Mouse (Mus musculus) bone marrow macrophage, adult 2 months (primary cell): ENCODE data around the gene Mphosph9. TPM values are rescaled to one million over a fixed set of nuclear protein-coding genes. Genes with fewer than 3 reads are reported as not detected.

ENCODE experiments used
- H3K27ac ChIP-seq: 2 replicates; pipeline ENCODE4 v1.5.1; 2012; ENCODE audit warnings: low read depth, low read length; ENCODE audit not compliant: insufficient read depth
- H3K4me1 ChIP-seq: 2 replicates; pipeline ENCODE4 v1.6.1; 2012; ENCODE audit warnings: low read length; ENCODE audit not compliant: control insufficient read depth, insufficient read depth
- H3K4me3 ChIP-seq: 2 replicates; pipeline ENCODE4 v1.5.1; 2012; ENCODE audit warnings: mild to moderate bottlenecking, low read length, moderate library complexity; ENCODE audit not compliant: insufficient read depth
- CTCF ChIP-seq: IDR thresholded peaks from 2 replicates; pipeline ENCODE4 v1.5.1; 2012; ENCODE audit warnings: low read depth, mild to moderate bottlenecking, low read length, moderate library complexity
- POLR2A ChIP-seq: IDR thresholded peaks from 2 replicates; pipeline ENCODE4 v1.6.1; 2012; ENCODE audit warnings: mild to moderate bottlenecking, low read depth, low read length, borderline replicate concordance
- polyA plus RNA-seq: library from polyadenylated mRNA; stranded (reverse); fragments of >200 nt; gene quantifications from 2 replicates; pipeline ENCODE4 v1.2.4, GENCODE M21; 2012; ENCODE audit not compliant: missing spikeins, insufficient read depth, insufficient read length

The Mphosph9 gene
- polyA plus RNA-seq, 1 experiment = 7.2 TPM

GRCm38 (mm10) chr5:124270226-124270625 is 57.5 kb downstream of the Mphosph9 start:
- Histone ChIP-seq H3K27ac (no peak overlapping the region), H3K4me1 (no peaks in the 10 kb centered on the region)
- TF ChIP-seq POLR2A (no peak), CTCF (no peak)

GRCm38 (mm10) chr5:124269661-124270060 is 58.1 kb downstream of the Mphosph9 start:
- H3K4me1 ChIP-seq = no peaks in the 10 kb centered on the region
- no peak overlapping the region for H3K4me3 ChIP-seq
- TF ChIP-seq CTCF = no peak
- no peak for TF ChIP-seq POLR2A

More at GRCm38 (mm10) chr5:124270226-124270625, 57.5 kb downstream of the Mphosph9 start:
- no peak overlapping the region for H3K4me3 ChIP-seq

GRCm38 (mm10) chr5:124267652-124268051 is 60.1 kb downstream of the Mphosph9 start:
- TF ChIP-seq CTCF = no peak
- TF ChIP-seq POLR2A = no peak
- no peak overlapping the region for H3K27ac ChIP-seq
- no peak overlapping the region for H3K4me3 ChIP-seq
- no peaks in the 10 kb centered on the region for H3K4me1 ChIP-seq

More at GRCm38 (mm10) chr5:124269661-124270060, 58.1 kb downstream of the Mphosph9 start:
- no peak overlapping the region for H3K27ac ChIP-seq

- H3K27ac ChIP-seq = no peak overlapping the region
Measured at GRCm38 (mm10) chr5:124266821-124267220, 61.0 kb downstream of the Mphosph9 start.

DNA sequence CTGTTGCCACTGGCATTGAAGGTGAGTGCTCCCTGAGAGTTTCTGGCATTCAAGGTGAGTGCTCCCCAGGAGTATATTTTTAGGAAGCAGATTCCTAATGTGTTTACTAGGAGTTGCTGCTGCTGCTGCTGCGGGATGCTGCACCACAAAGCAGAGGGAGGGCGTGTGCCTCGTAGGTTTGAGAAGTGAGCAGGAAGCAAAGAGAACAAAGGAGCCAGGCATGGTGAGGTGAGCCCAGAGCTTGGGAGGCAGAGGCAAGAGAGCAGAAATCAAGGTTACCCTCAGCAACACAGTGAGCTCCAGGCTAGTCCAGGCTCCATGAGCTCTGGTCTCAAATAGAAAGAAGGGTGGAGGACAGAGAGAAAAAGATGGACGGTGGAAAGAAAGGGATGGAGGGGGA is 64.5 kb downstream of the Mphosph9 start:
- H3K4me1 ChIP-seq = peaks cover 10% of the 10 kb centered on the region

More at GRCm38 (mm10) chr5:124266821-124267220, 61.0 kb downstream of the Mphosph9 start:
- Histone ChIP-seq H3K4me1 (no peaks in the 10 kb centered on the region), H3K4me3 (no peak overlapping the region)
- TF ChIP-seq POLR2A (no peak), CTCF (no peak)

DNA sequence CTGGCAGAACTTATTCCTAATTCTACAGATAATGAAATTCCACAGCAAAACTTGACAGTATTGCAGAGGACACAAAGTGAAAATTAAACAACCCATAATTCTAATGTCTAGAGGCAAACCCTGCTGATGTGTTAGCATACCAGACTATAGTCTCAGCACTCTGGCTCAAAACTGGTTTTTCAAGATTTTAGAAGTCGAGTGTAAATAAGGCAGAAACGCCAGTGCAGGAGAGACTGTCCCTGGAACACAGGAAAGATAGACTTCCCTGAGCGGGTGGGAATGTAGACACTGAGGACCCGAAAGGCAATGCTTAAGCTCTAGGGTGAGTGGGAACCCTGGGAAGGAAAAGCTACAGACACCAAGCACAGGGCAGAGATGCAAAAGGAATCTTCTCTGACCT is 65.7 kb downstream of the Mphosph9 start:
- peaks cover 10% of the 10 kb centered on the region for H3K4me1 ChIP-seq
- no peak overlapping the region for H3K27ac ChIP-seq
- TF ChIP-seq CTCF (no peak), POLR2A (no peak)
- no peak overlapping the region for H3K4me3 ChIP-seq

More for the DNA sequence above, 64.5 kb downstream of the Mphosph9 start:
- H3K27ac ChIP-seq = no peak overlapping the region
- TF ChIP-seq POLR2A (no peak), CTCF (no peak)
- no peak overlapping the region for H3K4me3 ChIP-seq

DNA sequence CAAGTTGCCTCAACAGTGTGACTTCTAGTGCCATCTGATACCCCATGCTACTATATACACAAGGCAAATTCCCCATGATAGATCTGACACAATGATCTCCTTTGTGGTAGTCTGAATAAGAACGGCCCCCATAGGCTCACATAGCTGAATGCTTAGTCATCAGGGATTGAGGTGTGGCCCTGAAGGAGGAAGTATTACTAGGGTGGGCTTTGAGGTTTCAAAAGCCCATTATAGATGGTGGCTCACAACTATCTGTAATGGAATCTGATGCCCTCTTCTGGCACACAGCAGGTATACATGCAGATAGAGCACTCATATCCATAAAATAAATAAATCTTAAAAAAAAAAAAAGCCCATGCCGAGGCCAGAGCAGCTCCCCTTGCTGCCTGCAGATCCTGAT is 68.6 kb downstream of the Mphosph9 start:
- TF ChIP-seq CTCF = no peak
- TF ChIP-seq POLR2A = no peak
- H3K27ac ChIP-seq = no peak overlapping the region
- H3K4me3 ChIP-seq = no peak overlapping the region
- H3K4me1 ChIP-seq = peaks cover 10% of the 10 kb centered on the region

DNA sequence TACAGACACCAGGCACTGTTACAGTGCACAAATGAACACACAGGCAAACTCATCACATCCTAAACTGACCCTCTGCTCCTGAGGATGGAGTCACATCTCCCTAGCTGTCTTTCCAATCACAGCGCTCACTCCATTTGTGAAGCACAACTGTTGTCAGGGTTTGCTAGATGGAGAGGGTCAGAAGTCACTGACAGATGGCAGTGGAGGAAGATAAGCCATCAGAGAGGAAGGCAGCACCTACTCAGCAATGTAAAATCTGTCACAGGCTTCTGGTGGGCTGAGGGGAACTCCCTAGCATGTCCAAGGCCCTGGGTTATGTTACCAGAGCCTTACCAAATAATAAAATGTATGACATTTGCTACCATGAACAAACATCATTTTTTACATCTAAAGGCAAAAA is 69.7 kb downstream of the Mphosph9 start:
- Histone ChIP-seq H3K27ac (no peak overlapping the region), H3K4me1 (peaks cover 10% of the 10 kb centered on the region), H3K4me3 (no peak overlapping the region)
- TF ChIP-seq POLR2A (no peak), CTCF (no peak)

DNA sequence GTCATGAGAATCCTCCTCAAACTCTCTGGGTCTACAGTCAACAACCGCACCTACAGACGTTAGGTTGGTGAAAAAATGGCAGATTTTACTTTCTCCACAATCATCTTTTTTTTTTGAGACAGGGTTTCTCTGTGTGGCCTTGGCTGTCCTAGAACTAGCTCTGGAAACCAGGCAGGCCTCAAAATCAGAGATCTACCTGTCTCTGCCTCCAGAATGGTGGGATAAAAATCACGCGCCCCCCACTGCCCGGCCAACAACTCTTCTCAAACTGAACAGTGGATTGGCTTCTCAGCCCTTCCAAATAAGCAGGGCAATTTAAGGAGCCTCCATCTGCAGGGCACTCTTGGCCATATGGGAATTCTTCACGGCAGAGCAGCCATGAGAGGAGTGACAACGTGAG is 72.6 kb downstream of the Mphosph9 start:
- TF ChIP-seq POLR2A (no peak), CTCF (no peak)
- Histone ChIP-seq H3K4me3 (no peak overlapping the region), H3K4me1 (peaks cover 2% of the 10 kb centered on the region), H3K27ac (no peak overlapping the region)

- Histone ChIP-seq H3K4me3 (no peak overlapping the region), H3K27ac (no peak overlapping the region), H3K4me1 (no peaks in the 10 kb centered on the region)
- TF ChIP-seq CTCF (no peak), POLR2A (no peak)
Measured at GRCm38 (mm10) chr5:124253555-124253954, 74.2 kb downstream of the Mphosph9 start.
